Mouse (Mus musculus) stomach, postnatal 0 days (tissue): Measurements from ENCODE around the gene Rpl36a. TPM values are rescaled to one million over a fixed set of nuclear protein-coding genes. Genes with fewer than 3 reads are reported as not detected.
"Not testable (repeated sequence)": the region's sequence is repeated elsewhere in the genome, so short reads cannot be mapped to it uniquely, and the experiment has no call there.

Experiments
- ATAC-seq: fragments of 200-750 bp; cut with Nextera tagmentation; 2 replicates; pipeline ENCODE4 v1.8.0; 2017; ENCODE audit not compliant: low FRiP score, low TSS enrichment
- DNase-seq: peaks from one replicate; pipeline ENCODE4 v3.0.0-alpha.2; 2016; ENCODE audit warnings: low spot score
- H3K27ac ChIP-seq: fragments of 300-500 bp; sonication (generic); replicated peaks from 2 replicates; pipeline ENCODE4 v1.5.1; 2014; ENCODE audit warnings: mild to moderate bottlenecking, control low read depth
- H3K27me3 ChIP-seq: fragments of 300-500 bp; sonication (generic); 2 replicates; pipeline ENCODE4 v1.6.1; 2014; ENCODE audit warnings: low read length; ENCODE audit not compliant: control insufficient read depth, insufficient read depth
- H3K36me3 ChIP-seq: fragments of 300-500 bp; sonication (generic); 2 replicates; pipeline ENCODE4 v1.6.1; 2014; ENCODE audit warnings: low read length, mixed read lengths; ENCODE audit not compliant: control insufficient read depth, insufficient read depth
- H3K4me1 ChIP-seq: fragments of 300-500 bp; sonication (generic); replicated peaks from 2 replicates; pipeline ENCODE4 v1.6.1; 2014; ENCODE audit warnings: antibody characterized with exemption; ENCODE audit not compliant: control insufficient read depth, insufficient read depth
- H3K4me2 ChIP-seq: fragments of 300-500 bp; sonication (generic); replicated peaks from 2 replicates; pipeline ENCODE4 v1.6.1; 2014; ENCODE audit warnings: low read depth, mild to moderate bottlenecking, control low read depth, moderate library complexity
- H3K4me3 ChIP-seq: fragments of 300-500 bp; sonication (generic); 2 replicates; pipeline ENCODE4 v1.5.1; 2014; ENCODE audit warnings: low read depth, low read length, control low read depth
- H3K9ac ChIP-seq: fragments of 300-500 bp; sonication (generic); 2 replicates; pipeline ENCODE4 v1.6.1; 2014; ENCODE audit warnings: mild to moderate bottlenecking, low read length, control low read depth, mixed read lengths
- H3K9me3 ChIP-seq: fragments of 300-500 bp; sonication (generic); 2 replicates; pipeline ENCODE4 v1.6.1; 2016; ENCODE audit warnings: low read length; ENCODE audit not compliant: control insufficient read depth
- CTCF ChIP-seq: IDR thresholded peaks from 2 replicates; pipeline ENCODE4 v1.5.1; 2016; ENCODE audit warnings: antibody characterized with exemption, low read depth, mild to moderate bottlenecking, moderate library complexity
- EP300 ChIP-seq: optimal IDR thresholded peaks from 2 replicates; pipeline ENCODE3; 2016; ENCODE audit warnings: antibody characterized with exemption
- WGBS: fragments of 180-500 bp; shearing (Covaris S2); extraction: QIAGEN DNeasy Blood & Tissue Kit; methylation state at CpG from one replicate; pipeline ENCODE4 v1.1.7; 2014; 5-methylcytosine and 5-hydroxymethylcytosine counted together
- polyA plus RNA-seq: library from polyadenylated mRNA; unstranded; fragments of >200 nt; fragmentation: Nextera tagmentation; extraction: Ambion mirVana; gene quantifications from 2 replicates; pipeline ENCODE4 v1.2.1, GENCODE M21; 2015

Rpl36a gene
- 419 and 471 TPM in 2 replicates for polyA plus RNA-seq

DNA sequence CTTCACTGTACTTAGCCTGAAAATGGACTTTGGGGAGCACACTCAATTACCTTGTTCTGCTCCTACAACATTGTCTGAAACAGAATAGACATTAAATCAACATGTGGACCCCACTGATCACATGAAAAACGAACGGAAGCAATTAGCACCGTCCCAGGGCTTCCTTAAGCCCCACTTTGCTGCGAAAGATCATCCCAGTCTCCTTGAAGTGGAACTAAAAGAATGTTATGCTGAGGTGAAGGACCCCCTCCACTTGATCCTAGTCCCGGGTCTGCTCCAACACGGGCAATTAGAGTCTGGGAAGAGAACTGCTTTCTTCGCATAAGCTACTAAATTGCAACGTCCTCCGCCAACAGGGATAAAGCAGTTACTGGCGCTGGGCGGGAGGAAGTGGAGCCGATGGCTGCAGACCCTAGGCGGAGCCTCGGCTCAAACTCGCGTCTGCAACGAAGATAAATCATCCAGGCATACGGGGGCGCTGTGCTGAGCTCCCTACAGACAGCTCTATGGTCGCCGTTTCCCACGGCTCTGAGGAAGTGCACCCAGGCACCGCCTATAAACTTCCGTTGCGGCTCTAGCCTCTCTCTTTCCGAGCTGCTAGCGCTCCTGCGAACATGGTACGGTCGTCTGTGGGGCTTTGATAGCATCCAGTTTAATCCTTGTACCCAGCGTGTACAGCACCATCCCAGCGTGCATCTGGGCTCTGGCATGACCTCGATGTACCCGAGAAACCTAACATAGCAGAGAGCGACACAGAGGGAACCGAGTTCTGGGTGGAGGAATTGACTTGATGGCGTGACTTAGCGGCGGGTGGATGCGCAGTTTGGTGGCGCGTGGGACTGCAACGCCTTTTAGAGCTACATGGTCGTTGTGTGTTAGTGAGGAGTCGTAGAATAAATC, at the start of gene Rpl36a:
TSS of gene Rpl36a (plus strand) at position 552 of the 900 bp plus-strand sequence.
- no peaks in the 10 kb centered on the region for H3K36me3 ChIP-seq
- H3K27me3 ChIP-seq, result no peaks in the 10 kb centered on the region
- no peak for TF ChIP-seq EP300
- peak; percentile 79 for TF ChIP-seq CTCF
- H3K9me3 ChIP-seq, result no peaks in the 10 kb centered on the region
- H3K9ac ChIP-seq, result peak within 1 kb of the TSS; percentile 61
- H3K4me2 ChIP-seq, result peak within 1 kb of the TSS; percentile 53
- peak; percentile 97 for ATAC-seq
- H3K4me3 ChIP-seq, result peak within 1 kb of the TSS; percentile 43
- H3K4me1 ChIP-seq, result no peaks in the 10 kb centered on the region
- peak; percentile 88 for DNase-seq
- WGBS, result 12% methylated on average over 45 of the region's 45 CpGs
- H3K27ac ChIP-seq, result peak within 1 kb of the TSS; percentile 85

DNA sequence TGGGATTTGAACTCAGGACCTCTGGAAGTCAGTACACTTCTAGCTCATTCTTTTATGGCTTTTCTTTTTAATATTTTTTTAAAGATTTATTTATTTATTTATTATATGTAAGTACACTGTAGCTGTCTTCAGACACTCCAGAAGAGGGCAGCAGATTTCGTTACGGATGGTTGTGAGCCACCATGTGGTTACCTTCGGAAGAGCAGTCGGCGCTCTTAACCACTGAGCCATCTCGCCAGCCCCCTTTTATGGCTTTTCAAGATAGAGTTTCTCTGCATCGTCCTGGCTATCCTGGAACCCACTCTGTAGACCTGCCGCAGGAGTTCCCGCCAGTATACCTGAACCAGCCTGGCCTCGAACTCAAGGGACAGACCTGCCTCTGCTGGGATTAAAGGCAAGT, 45.7 kb upstream of the Rpl36a start:
- not testable (repeated sequence) for H3K4me3 ChIP-seq, H3K4me2 ChIP-seq, H3K36me3 ChIP-seq, DNase-seq, H3K4me1 ChIP-seq, H3K9ac ChIP-seq, H3K9me3 ChIP-seq, H3K27ac ChIP-seq, H3K27me3 ChIP-seq, ATAC-seq
- TF ChIP-seq CTCF, result peak; percentile 49
- WGBS, result 86% methylated on average over 10 of the region's 10 CpGs

DNA sequence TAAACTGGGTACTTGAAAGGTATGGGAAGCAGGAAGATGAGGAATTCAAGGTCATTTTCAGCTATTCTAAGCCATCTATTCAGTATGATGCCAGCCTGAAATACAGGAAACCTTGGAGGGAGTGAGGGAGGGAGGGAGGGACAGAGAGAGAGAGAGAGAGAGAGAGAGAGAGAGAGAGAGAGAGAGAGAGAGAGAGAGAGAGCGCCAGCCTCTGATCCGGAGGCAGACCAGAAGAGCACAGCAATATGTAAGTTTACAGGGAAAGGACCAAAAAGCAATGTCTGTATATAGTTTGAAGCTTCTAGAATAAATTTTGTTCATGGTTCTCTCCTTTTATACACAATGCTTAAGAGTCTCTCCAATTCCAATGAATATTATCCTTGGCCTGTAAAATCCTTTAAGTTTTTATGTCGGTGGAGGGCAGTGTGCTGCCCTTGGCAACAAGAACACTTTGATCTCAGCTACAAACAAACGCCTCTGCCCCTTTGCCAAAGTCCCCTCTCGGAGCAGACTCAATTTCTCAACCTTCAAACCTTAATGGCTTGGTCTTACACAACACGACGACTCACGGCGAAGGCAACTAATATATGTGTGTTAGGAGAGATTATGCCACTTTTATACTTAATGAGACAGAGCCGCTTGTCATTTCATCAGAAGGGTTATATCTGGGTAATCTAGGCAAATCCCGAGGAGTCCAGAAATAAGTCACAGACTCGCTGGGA, 44.9 kb upstream of the Rpl36a start:
- no peaks in the 10 kb centered on the region for H3K4me1 ChIP-seq

DNA sequence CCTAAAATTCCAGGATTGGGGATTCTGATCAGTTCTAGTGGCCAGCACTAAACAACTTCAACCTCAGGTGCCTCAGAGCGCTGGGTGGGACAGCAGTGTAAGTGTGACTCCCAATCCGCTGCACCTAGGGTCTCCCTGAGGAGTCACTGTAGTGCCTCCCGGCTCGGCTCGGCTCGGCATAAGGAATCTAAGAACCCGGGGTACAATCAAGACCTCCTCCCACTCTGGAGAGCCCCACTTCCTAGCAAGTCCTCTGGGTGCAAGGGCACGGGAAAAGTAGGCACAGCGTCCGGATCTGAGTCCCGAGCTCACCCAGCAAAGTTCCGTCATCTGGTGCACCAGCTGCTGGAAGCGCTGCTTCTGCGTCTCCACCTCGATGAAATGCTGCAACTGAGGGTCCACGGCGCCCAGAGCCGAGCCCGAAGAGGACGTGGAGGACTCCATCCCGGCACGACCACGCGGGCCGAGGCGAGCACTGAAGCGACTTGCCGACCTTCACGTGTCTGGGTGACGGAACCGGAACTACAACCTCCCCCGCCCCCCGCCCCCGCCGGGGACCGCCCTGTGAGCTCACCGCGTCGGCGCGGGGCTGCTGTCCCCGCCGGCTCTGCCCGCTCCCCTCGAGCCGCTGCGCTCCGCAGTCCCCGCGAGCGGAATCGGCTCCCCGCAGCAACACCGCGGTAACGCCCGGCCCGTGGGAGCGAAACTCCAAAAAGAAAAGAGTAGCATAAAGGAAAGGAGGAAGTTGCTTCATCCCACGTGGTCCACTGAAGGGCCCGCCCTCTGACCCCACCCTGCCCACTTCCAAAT, 44.1 kb upstream of the Rpl36a start, which contains the start of gene Timm8a1:
TSS of gene Timm8a1 (minus strand) at position 721 of the 810 bp plus-strand sequence.
- peak; percentile 85 for DNase-seq
- Histone ChIP-seq H3K36me3 (no peaks in the 10 kb centered on the region), H3K27ac (peak within 1 kb of the TSS; percentile 88), H3K27me3 (no peaks in the 10 kb centered on the region), H3K4me2 (peak within 1 kb of the TSS; percentile 58), H3K9ac (peak within 1 kb of the TSS; percentile 61), H3K4me3 (peak within 1 kb of the TSS; percentile 47), H3K9me3 (no peaks in the 10 kb centered on the region), H3K4me1 (no peaks in the 10 kb centered on the region)
- no peak for TF ChIP-seq EP300
- no peak for TF ChIP-seq CTCF
- 21% methylated on average over 31 of the region's 61 CpGs for WGBS
- peak; percentile 94 for ATAC-seq

More for the DNA sequence above, 44.9 kb upstream of the Rpl36a start:
- DNase-seq, result peak; percentile 14
- H3K27me3 ChIP-seq, result no peaks in the 10 kb centered on the region
- H3K27ac ChIP-seq, result peak overlapping the region; percentile 67
- ATAC-seq, result no peak
- H3K4me3 ChIP-seq, result peak overlapping the region; percentile 47
- no peaks in the 10 kb centered on the region for H3K36me3 ChIP-seq
- no peaks in the 10 kb centered on the region for H3K9me3 ChIP-seq
- H3K9ac ChIP-seq, result peak overlapping the region; percentile 61
- H3K4me2 ChIP-seq, result peak overlapping the region; percentile 58
- 26% methylated on average over 12 of the region's 12 CpGs for WGBS
- TF ChIP-seq CTCF, result 0 out of 2 replicates have a peak, but pooled peaks have one; percentile 18
- TF ChIP-seq EP300, result no peak

DNA sequence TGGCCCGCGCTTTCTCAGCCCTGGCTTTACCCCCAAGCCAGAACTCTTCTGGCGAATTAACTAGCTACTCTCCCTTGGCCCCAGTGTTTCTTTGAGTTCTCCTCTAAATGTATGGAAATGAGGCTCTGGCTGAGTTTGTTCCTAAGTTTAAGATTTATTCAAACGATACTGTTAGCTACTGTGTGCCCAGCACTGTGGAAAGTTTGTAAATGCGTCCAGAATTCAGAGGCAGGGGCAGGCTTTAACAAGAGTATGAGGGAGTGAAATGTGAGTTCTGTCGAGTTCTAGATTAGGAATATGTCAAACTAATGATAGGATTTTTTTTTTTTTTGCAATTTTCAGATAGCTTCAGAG, 43.5 kb upstream of the Rpl36a start:
- no peaks in the 10 kb centered on the region for H3K36me3 ChIP-seq
- ATAC-seq (0 out of 2 replicates have a peak, but pooled peaks have one; percentile 8), DNase-seq (no peak)
- H3K4me1 ChIP-seq, result no peaks in the 10 kb centered on the region
- no peaks in the 10 kb centered on the region for H3K9me3 ChIP-seq
- H3K27ac ChIP-seq, result peak overlapping the region; percentile 88
- H3K9ac ChIP-seq, result peak overlapping the region; percentile 61; the same call in 1 of the 2 replicates
- peak overlapping the region; percentile 47 for H3K4me3 ChIP-seq
- H3K4me2 ChIP-seq, result peak overlapping the region; percentile 44
- H3K27me3 ChIP-seq, result no peaks in the 10 kb centered on the region
- no peak for TF ChIP-seq EP300
- TF ChIP-seq CTCF, result no peak
- WGBS, result 19% methylated on average over 6 of the region's 6 CpGs
